Mouse (Mus musculus): ENCODE measurements around the gene Morc4. TPM values are rescaled to one million over a fixed set of nuclear protein-coding genes. Genes with fewer than 3 reads are reported as not detected.

Gene Morc4
- polyA plus RNA-seq (2012; fragmentation: generic; extraction: Trizol), result 9.6 TPM

DNA sequence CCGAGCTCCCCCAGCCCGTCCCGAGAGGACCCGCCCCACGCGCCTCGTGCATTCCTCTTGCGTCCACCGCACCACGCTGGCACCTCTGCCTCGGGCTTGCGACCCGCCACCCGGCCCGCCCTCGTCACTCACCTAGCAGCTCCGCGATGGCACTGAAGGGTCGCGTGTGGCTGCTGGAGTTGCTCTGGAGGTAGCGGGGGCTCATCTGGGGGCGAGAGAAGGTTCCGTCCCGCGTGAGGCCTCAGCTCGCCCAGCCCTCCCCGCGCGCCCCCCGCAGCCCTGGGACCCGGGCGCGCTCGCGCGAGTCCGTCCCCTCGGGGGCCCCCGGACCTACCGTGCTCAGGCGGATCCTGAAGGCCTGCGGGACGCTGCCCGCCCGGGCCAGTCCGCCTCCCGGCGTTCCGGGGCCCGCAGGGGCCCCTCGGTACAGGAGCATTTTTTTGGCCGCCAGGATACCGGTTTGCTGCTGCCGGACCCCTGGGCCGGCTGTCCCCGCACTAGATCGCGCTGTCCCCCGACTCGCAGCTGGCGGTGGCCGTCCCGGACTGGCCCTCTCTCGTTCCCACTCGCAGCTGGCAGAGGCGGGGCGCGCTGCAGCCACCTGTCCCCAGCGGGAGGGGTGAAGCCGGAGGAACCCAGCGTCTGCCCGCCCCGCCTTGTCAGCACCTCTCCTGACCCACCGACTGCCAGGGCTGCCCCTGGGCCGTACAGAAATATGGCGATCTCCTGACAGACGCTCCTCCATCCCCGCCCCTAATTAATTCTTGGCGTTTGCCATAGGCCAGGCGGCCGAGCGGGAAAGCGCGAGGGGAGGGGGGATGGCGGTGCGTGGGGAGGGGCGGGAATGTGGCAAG lies at the start of gene Morc4:
TSS of gene Morc4 (minus strand) at position 740 of the 854 bp plus-strand sequence.
- no peaks in the 10 kb centered on the region for H3K27me3 ChIP-seq (ENCODE audit: control insufficient read depth, insufficient read depth, insufficient read length)
- peak within 1 kb of the TSS; percentile 51 for H3ac ChIP-seq (ENCODE audit: control insufficient read depth, insufficient read length)
- H3K79me2 ChIP-seq (ENCODE audit: control insufficient read depth, insufficient read depth), result no peaks in the 10 kb centered on the region
- no peaks in the 10 kb centered on the region for H3K36me3 ChIP-seq (ENCODE audit: control insufficient read depth, insufficient read depth)
- TF ChIP-seq CEBPB (IDR thresholded peaks at IDR 0.05; ENCODE audit: insufficient read depth, poor library complexity, severe bottlenecking), result no peak
- TF ChIP-seq MYOD1 (IDR thresholded peaks at IDR 0.05; ENCODE audit: control insufficient read depth in 1 of 3, insufficient read length in 2 of 3, low read depth in 2 of 3), result peak in 2 of 3 experiments; percentile 78 to 96
- no peak for TF ChIP-seq USF1 (IDR thresholded peaks at IDR 0.05; ENCODE audit: low read depth)
- TF ChIP-seq POLR2AphosphoS2 (IDR thresholded peaks at IDR 0.05; ENCODE audit: insufficient read length, low read depth), result no peak
- TF ChIP-seq MAX (IDR thresholded peaks at IDR 0.05; ENCODE audit: low read depth), result no peak
- peak; percentile 5 to 92 (median 85) for TF ChIP-seq MYOG (IDR thresholded peaks at IDR 0.05; ENCODE audit: control insufficient read depth in 1 of 3, insufficient read depth in 1 of 3, insufficient read length in 2 of 3, low read depth in 2 of 3)
- peak; percentile 45 for TF ChIP-seq POLR2A (IDR thresholded peaks at IDR 0.05; ENCODE audit: insufficient read length, low read depth)
- TF ChIP-seq REST (IDR thresholded peaks at IDR 0.05; ENCODE audit: insufficient read depth, insufficient read length), result no peak
- TF ChIP-seq SRF (IDR thresholded peaks at IDR 0.05; ENCODE audit: control insufficient read depth, insufficient read length, low read depth), result no peak
- no peak for TF ChIP-seq TCF12 (IDR thresholded peaks at IDR 0.05; ENCODE audit: insufficient read depth, poor library complexity, severe bottlenecking)
- TF ChIP-seq E2F4 (IDR thresholded peaks at IDR 0.05; ENCODE audit: insufficient read depth), result no peak
- TF ChIP-seq TCF3 (IDR thresholded peaks at IDR 0.05; ENCODE audit: insufficient read length, low read depth), result peak; percentile 48
- peak within 1 kb of the TSS; percentile 24 for H3K4me3 ChIP-seq
- H3K4me2 ChIP-seq (ENCODE audit: low read depth), result peak within 1 kb of the TSS; percentile 52

DNA sequence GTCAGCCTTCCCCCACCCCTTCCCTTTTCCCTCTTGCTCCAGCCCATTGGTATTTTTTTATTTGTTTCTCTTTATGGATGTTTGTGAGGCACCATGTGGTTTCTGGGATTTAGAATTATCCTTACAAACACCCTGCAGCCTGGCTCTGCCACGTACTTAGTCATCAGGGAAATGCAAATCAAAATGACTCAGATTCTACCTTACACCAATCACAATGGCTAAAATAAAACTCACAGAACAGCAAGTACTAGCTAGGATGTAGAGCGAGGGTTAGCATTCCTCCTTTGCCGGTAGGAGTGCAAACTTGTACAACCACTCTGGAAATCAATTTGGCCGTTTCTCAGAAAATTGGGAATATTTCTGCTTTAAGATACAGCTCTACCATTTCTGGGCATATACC lies 49.1 kb upstream of the Morc4 start:
- no peak overlapping the region for H3K4me3 ChIP-seq
- H3K27me3 ChIP-seq (ENCODE audit: control insufficient read depth, insufficient read depth, insufficient read length), result no peaks in the 10 kb centered on the region
- H3K36me3 ChIP-seq (ENCODE audit: control insufficient read depth, insufficient read depth), result no peaks in the 10 kb centered on the region
- no peaks in the 10 kb centered on the region for H3K79me2 ChIP-seq (ENCODE audit: control insufficient read depth, insufficient read depth)
- H3K4me2 ChIP-seq (ENCODE audit: low read depth), result no peak overlapping the region
- no peak overlapping the region for H3ac ChIP-seq (ENCODE audit: control insufficient read depth, insufficient read length)
- no peak for TF ChIP-seq TCF12 (IDR thresholded peaks at IDR 0.05; ENCODE audit: insufficient read depth, poor library complexity, severe bottlenecking)
- no peak for TF ChIP-seq USF1 (IDR thresholded peaks at IDR 0.05; ENCODE audit: low read depth)
- no peak for TF ChIP-seq MAX (IDR thresholded peaks at IDR 0.05; ENCODE audit: low read depth)
- no peak for TF ChIP-seq MYOD1 (IDR thresholded peaks at IDR 0.05; ENCODE audit: control insufficient read depth in 1 of 3, insufficient read length in 2 of 3, low read depth in 2 of 3)
- TF ChIP-seq REST (IDR thresholded peaks at IDR 0.05; ENCODE audit: insufficient read depth, insufficient read length), result no peak
- TF ChIP-seq POLR2AphosphoS2 (IDR thresholded peaks at IDR 0.05; ENCODE audit: insufficient read length, low read depth), result no peak
- no peak for TF ChIP-seq E2F4 (IDR thresholded peaks at IDR 0.05; ENCODE audit: insufficient read depth)

DNA sequence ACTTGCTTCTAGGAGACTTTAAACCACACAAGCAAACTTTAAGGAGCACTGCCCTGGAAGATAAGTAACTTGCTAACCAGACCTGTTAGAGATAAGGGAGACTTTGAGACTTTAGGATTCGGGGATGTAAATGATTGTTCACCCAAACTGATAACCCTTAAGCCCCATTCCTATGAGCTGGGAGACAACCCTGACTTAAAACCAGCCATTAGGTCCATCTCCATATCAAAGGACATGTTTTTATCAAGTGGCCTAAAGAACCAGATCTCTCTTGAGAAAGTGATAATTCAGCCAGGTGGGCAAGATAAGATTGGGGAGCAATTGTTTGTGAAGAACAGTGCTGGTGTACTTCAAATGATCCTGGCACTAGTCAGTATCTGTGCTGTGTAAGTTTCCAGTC lies 19.9 kb upstream of the Morc4 start:
- Histone ChIP-seq H3K4me3 (no peak overlapping the region), H3K36me3 (ENCODE audit: control insufficient read depth, insufficient read depth) (no peaks in the 10 kb centered on the region), H3K79me2 (ENCODE audit: control insufficient read depth, insufficient read depth) (no peaks in the 10 kb centered on the region), H3K27me3 (ENCODE audit: control insufficient read depth, insufficient read depth, insufficient read length) (no peaks in the 10 kb centered on the region), H3K4me2 (ENCODE audit: low read depth) (no peak overlapping the region), H3ac (ENCODE audit: control insufficient read depth, insufficient read length) (no peak overlapping the region)
- TF ChIP-seq E2F4 (IDR thresholded peaks at IDR 0.05; ENCODE audit: insufficient read depth) (no peak), REST (IDR thresholded peaks at IDR 0.05; ENCODE audit: insufficient read depth, insufficient read length) (no peak), SRF (IDR thresholded peaks at IDR 0.05; ENCODE audit: control insufficient read depth, insufficient read length, low read depth) (no peak), CEBPB (IDR thresholded peaks at IDR 0.05; ENCODE audit: insufficient read depth, poor library complexity, severe bottlenecking) (no peak), TCF12 (IDR thresholded peaks at IDR 0.05; ENCODE audit: insufficient read depth, poor library complexity, severe bottlenecking) (no peak), MYOG (IDR thresholded peaks at IDR 0.05; ENCODE audit: control insufficient read depth in 1 of 3, insufficient read depth in 1 of 3, insufficient read length in 2 of 3, low read depth in 2 of 3) (no peak), TCF3 (IDR thresholded peaks at IDR 0.05; ENCODE audit: insufficient read length, low read depth) (no peak), POLR2AphosphoS2 (IDR thresholded peaks at IDR 0.05; ENCODE audit: insufficient read length, low read depth) (no peak), MYOD1 (IDR thresholded peaks at IDR 0.05; ENCODE audit: control insufficient read depth in 1 of 3, insufficient read length in 2 of 3, low read depth in 2 of 3) (no peak), USF1 (IDR thresholded peaks at IDR 0.05; ENCODE audit: low read depth) (no peak), POLR2A (IDR thresholded peaks at IDR 0.05; ENCODE audit: insufficient read length, low read depth) (no peak), MAX (IDR thresholded peaks at IDR 0.05; ENCODE audit: low read depth) (no peak)

DNA sequence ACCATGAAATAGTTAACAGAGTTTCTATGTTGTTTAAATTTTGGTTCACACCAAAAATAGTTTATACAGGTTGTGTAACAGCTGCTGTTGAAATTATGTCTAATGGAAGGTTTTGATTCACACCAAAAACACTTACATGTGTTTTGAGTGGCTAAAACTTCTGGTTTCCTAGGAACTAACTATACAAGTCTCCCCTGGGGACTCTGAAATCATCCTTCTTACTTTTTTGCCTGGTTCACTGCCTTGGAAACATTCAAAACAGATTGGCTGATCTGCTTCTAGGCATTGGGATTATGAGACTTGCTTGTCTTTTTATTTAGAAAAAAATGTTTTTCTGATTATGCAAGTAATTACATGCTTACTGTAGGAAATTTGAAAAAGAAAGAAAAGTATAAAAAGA lies 11.7 kb upstream of the Morc4 start:
- H3ac ChIP-seq (ENCODE audit: control insufficient read depth, insufficient read length), result no peak overlapping the region
- TF ChIP-seq MAX (IDR thresholded peaks at IDR 0.05; ENCODE audit: low read depth) (no peak), TCF3 (IDR thresholded peaks at IDR 0.05; ENCODE audit: insufficient read length, low read depth) (no peak), MYOD1 (IDR thresholded peaks at IDR 0.05; ENCODE audit: control insufficient read depth in 1 of 3, insufficient read length in 2 of 3, low read depth in 2 of 3) (no peak), SRF (IDR thresholded peaks at IDR 0.05; ENCODE audit: control insufficient read depth, insufficient read length, low read depth) (no peak)
- H3K4me2 ChIP-seq (ENCODE audit: low read depth), result no peak overlapping the region
- H3K27me3 ChIP-seq (ENCODE audit: control insufficient read depth, insufficient read depth, insufficient read length), result no peaks in the 10 kb centered on the region
- H3K79me2 ChIP-seq (ENCODE audit: control insufficient read depth, insufficient read depth), result no peaks in the 10 kb centered on the region
- no peaks in the 10 kb centered on the region for H3K36me3 ChIP-seq (ENCODE audit: control insufficient read depth, insufficient read depth)
- no peak overlapping the region for H3K4me3 ChIP-seq
